ENCODE assay signal across 10 mouse cellular contexts in genomic region chr6:137209992-137210391, GRCm38 (mm10). TPM values are rescaled to one million over a fixed set of nuclear protein-coding genes. Genes with fewer than 3 reads are reported as not detected.
A peak's percentile ranks its signal among the peaks of the same experiment; 100 is the strongest.
DNase-seq lines count a peak whose midpoint lies in the region; ATAC-seq and TF ChIP-seq lines count a peak whose summit lies in the region.
"Had no signal": no experiment of that assay in that cellular context is flagged by ENCODE, and none has a peak within 500 bp of the region (broad histone marks: within the 10 kb centered on the region; RNA-seq: fewer than 3 reads in every experiment).

No protein-coding gene starts in this region.

- DNase-seq in MN1 (ENCODE audit: low spot score): peak; percentile 67
- DNase-seq in forebrain, embryonic 14.5 days (ENCODE audit: low spot score): peak; percentile 73
- DNase-seq in heart, postnatal 4 days: peak; percentile 83
- DNase-seq in thymus, postnatal 10 days (ENCODE audit: low spot score in 2 of 2): no peak

- peak; percentile 39; the same call in 1 of the 2 replicates for ATAC-seq in forebrain, embryonic 13.5 days
- ATAC-seq in forebrain, embryonic 12.5 days (ENCODE audit: low FRiP score): no peak
- ATAC-seq in forebrain, embryonic 14.5 days: peak; percentile 52; the same call in 1 of the 2 replicates
- ATAC-seq in lung, embryonic 15.5 days (ENCODE audit: borderline replicate concordance, extremely low read depth, low FRiP score, low TSS enrichment): 0 out of 2 replicates have a peak, but pooled peaks have one; percentile 54
- no peak for ATAC-seq in intestine, postnatal 0 days

- no peak overlapping the region for H3K4me2 ChIP-seq in forebrain, embryonic 13.5 days
- H3K4me2 ChIP-seq in forebrain, embryonic 12.5 days: no peak overlapping the region
- no peak overlapping the region for H3K4me2 ChIP-seq in forebrain, embryonic 14.5 days (ENCODE audit: low read length)
- no peak overlapping the region for H3K4me2 ChIP-seq in lung, embryonic 15.5 days
- no peak overlapping the region for H3K4me2 ChIP-seq in intestine, postnatal 0 days (replicated peaks; ENCODE audit: low read depth)

- 80% methylated on average over 8 of the region's 8 CpGs for WGBS in forebrain, embryonic 13.5 days
- 86% methylated on average over 8 of the region's 8 CpGs for WGBS in forebrain, embryonic 12.5 days
- 62% methylated on average over 8 of the region's 8 CpGs for WGBS in forebrain, embryonic 14.5 days
- 65% methylated on average over 8 of the region's 8 CpGs for WGBS in lung, embryonic 15.5 days
- WGBS in intestine, postnatal 0 days: 82% methylated on average over 8 of the region's 8 CpGs

- H3K9me3 ChIP-seq in forebrain, embryonic 13.5 days (replicated peaks): no peaks in the 10 kb centered on the region
- H3K9me3 ChIP-seq in forebrain, embryonic 12.5 days: no peaks in the 10 kb centered on the region
- H3K9me3 ChIP-seq in forebrain, embryonic 14.5 days (replicated peaks; ENCODE audit: control insufficient read depth, low read length): no peaks in the 10 kb centered on the region
- no peaks in the 10 kb centered on the region for H3K9me3 ChIP-seq in lung, embryonic 15.5 days
- no peaks in the 10 kb centered on the region for H3K9me3 ChIP-seq in intestine, postnatal 0 days (ENCODE audit: control insufficient read depth)

- no peak for TF ChIP-seq CTCF in intestine, postnatal 0 days (IDR thresholded peaks at IDR 0.05; ENCODE audit: low read depth)

- no peaks in the 10 kb centered on the region for H3K4me1 ChIP-seq in forebrain, embryonic 13.5 days
- no peaks in the 10 kb centered on the region for H3K4me1 ChIP-seq in forebrain, embryonic 12.5 days
- H3K4me1 ChIP-seq in forebrain, embryonic 14.5 days (ENCODE audit: control insufficient read depth, insufficient read depth, low read length): no peaks in the 10 kb centered on the region
- peaks cover 8% of the 10 kb centered on the region; the same call in 1 of the 2 replicates for H3K4me1 ChIP-seq in lung, embryonic 15.5 days
- no peaks in the 10 kb centered on the region for H3K4me1 ChIP-seq in intestine, postnatal 0 days (replicated peaks; ENCODE audit: control insufficient read depth, insufficient read depth, low read length)

- no peaks in the 10 kb centered on the region for H3K27me3 ChIP-seq in forebrain, embryonic 13.5 days
- no peaks in the 10 kb centered on the region for H3K27me3 ChIP-seq in forebrain, embryonic 12.5 days
- no peaks in the 10 kb centered on the region for H3K27me3 ChIP-seq in forebrain, embryonic 14.5 days (replicated peaks; ENCODE audit: control insufficient read depth, insufficient read depth, low read length)
- H3K27me3 ChIP-seq in lung, embryonic 15.5 days: no peaks in the 10 kb centered on the region
- no peaks in the 10 kb centered on the region for H3K27me3 ChIP-seq in intestine, postnatal 0 days (replicated peaks; ENCODE audit: control insufficient read depth, insufficient read depth, low read length)

- no peak overlapping the region for H3K4me3 ChIP-seq in forebrain, embryonic 13.5 days
- no peak overlapping the region for H3K4me3 ChIP-seq in forebrain, embryonic 12.5 days (replicated peaks)
- no peak overlapping the region for H3K4me3 ChIP-seq in forebrain, embryonic 14.5 days (ENCODE audit: low read depth, low read length)
- H3K4me3 ChIP-seq in lung, embryonic 15.5 days: no peak overlapping the region
- H3K4me3 ChIP-seq in intestine, postnatal 0 days (ENCODE audit: low read depth, low read length): no peak overlapping the region

- H3K36me3 ChIP-seq in forebrain, embryonic 13.5 days (ENCODE audit: poor library complexity, severe bottlenecking): no peaks in the 10 kb centered on the region
- H3K36me3 ChIP-seq in forebrain, embryonic 12.5 days (replicated peaks): no peaks in the 10 kb centered on the region
- no peaks in the 10 kb centered on the region for H3K36me3 ChIP-seq in forebrain, embryonic 14.5 days (ENCODE audit: control insufficient read depth, insufficient read depth, low read length)
- H3K36me3 ChIP-seq in lung, embryonic 15.5 days: no peaks in the 10 kb centered on the region
- H3K36me3 ChIP-seq in intestine, postnatal 0 days (ENCODE audit: control insufficient read depth, insufficient read depth): no peaks in the 10 kb centered on the region

- H3K9ac ChIP-seq in forebrain, embryonic 13.5 days: no peak overlapping the region
- no peak overlapping the region for H3K9ac ChIP-seq in forebrain, embryonic 12.5 days
- no peak overlapping the region for H3K9ac ChIP-seq in forebrain, embryonic 14.5 days (ENCODE audit: low read length)
- no peak overlapping the region for H3K9ac ChIP-seq in lung, embryonic 15.5 days
- no peak overlapping the region for H3K9ac ChIP-seq in intestine, postnatal 0 days (ENCODE audit: low read depth, low read length)

- H3K27ac ChIP-seq in forebrain, embryonic 13.5 days: no peak overlapping the region
- no peak overlapping the region for H3K27ac ChIP-seq in forebrain, embryonic 12.5 days
- no peak overlapping the region for H3K27ac ChIP-seq in forebrain, embryonic 14.5 days (ENCODE audit: low read depth, low read length)
- H3K27ac ChIP-seq in lung, embryonic 15.5 days: no peak overlapping the region
- H3K27ac ChIP-seq in intestine, postnatal 0 days (ENCODE audit: low read depth, low read length): no peak overlapping the region

RNA-seq across cellular contexts. Expression of gene Rerg, which starts 39.7 kb away (rescaled TPM):
- polyA plus RNA-seq in forebrain, embryonic 13.5 days (2015; fragmentation: Nextera tagmentation; extraction: Ambion mirVana): 3.4 and 4.1 TPM in 2 replicates
- polyA plus RNA-seq in forebrain, embryonic 12.5 days (2016; fragmentation: Nextera tagmentation; extraction: Ambion mirVana): 3.9 and 4.2 TPM in 2 replicates
- 4.8 and 6.2 TPM in 2 replicates for polyA plus RNA-seq in forebrain, embryonic 14.5 days (2014; fragmentation: Nextera tagmentation; extraction: Ambion mirVana)
- total RNA-seq in heart, postnatal 4 days (2021): 1 to 10 TPM; 7.0 to 9.1 TPM
- 20.2 and 21.1 TPM in 2 replicates for polyA plus RNA-seq in lung, embryonic 15.5 days (2015; fragmentation: Nextera tagmentation; extraction: Ambion mirVana)
- polyA plus RNA-seq in intestine, postnatal 0 days (2015; fragmentation: Nextera tagmentation; extraction: Ambion mirVana): 11.6 and 11.8 TPM in 2 replicates
- total RNA-seq: common myeloid progenitor, adult 5-6 weeks; neutrophil, adult 5-6 weeks had no signal

RNA-seq across cellular contexts. Expression of gene Ptpro, which starts 42.1 kb away (rescaled TPM):
- polyA plus RNA-seq in forebrain, embryonic 13.5 days (2015; fragmentation: Nextera tagmentation; extraction: Ambion mirVana): 29.5 and 30.6 TPM in 2 replicates
- polyA plus RNA-seq in forebrain, embryonic 12.5 days (2016; fragmentation: Nextera tagmentation; extraction: Ambion mirVana): 23.2 and 26.4 TPM in 2 replicates
- 41.7 and 51.2 TPM in 2 replicates for polyA plus RNA-seq in forebrain, embryonic 14.5 days (2014; fragmentation: Nextera tagmentation; extraction: Ambion mirVana)
- 1 to 10 TPM; 3.0 to 4.8 TPM for total RNA-seq in heart, postnatal 4 days (2021)
- 2.3 TPM in 2 replicates for polyA plus RNA-seq in lung, embryonic 15.5 days (2015; fragmentation: Nextera tagmentation; extraction: Ambion mirVana)
- 0.87 and 1.0 TPM in 2 replicates for polyA plus RNA-seq in intestine, postnatal 0 days (2015; fragmentation: Nextera tagmentation; extraction: Ambion mirVana)

Comparison
In these comparisons a context has a peak if more than half of its experiments do, and no peak if none do; other contexts are left out.
1. ATAC-seq: peak in forebrain, embryonic 13.5 days (single experiment), forebrain, embryonic 14.5 days (single experiment) and lung, embryonic 15.5 days (single experiment); none in forebrain, embryonic 12.5 days (single experiment) and intestine, postnatal 0 days (single experiment).
2. DNase-seq: peak in MN1 (single experiment), forebrain, embryonic 14.5 days (single experiment) and heart, postnatal 4 days (single experiment); none in thymus, postnatal 10 days (0 of 2).